Mouse (Mus musculus): ENCODE results near the gene Gm11011.

GRCm38 (mm10) chr2:169636414-169636813, 48.9 kb upstream of the Gm11011 start:
- no peak for TF ChIP-seq POLR2A (IDR thresholded peaks at IDR 0.05; ENCODE audit: low read depth, low read length)
- TF ChIP-seq CTCF (IDR thresholded peaks at IDR 0.05; ENCODE audit: extremely low read depth, insufficient read depth, insufficient read length, insufficient replicate concordance), result no peak
